Mouse (Mus musculus): ENCODE measurements around the gene Rab43.
A peak's percentile ranks its signal among the peaks of the same experiment; 100 is the strongest.

Gene Rab43

DNA sequence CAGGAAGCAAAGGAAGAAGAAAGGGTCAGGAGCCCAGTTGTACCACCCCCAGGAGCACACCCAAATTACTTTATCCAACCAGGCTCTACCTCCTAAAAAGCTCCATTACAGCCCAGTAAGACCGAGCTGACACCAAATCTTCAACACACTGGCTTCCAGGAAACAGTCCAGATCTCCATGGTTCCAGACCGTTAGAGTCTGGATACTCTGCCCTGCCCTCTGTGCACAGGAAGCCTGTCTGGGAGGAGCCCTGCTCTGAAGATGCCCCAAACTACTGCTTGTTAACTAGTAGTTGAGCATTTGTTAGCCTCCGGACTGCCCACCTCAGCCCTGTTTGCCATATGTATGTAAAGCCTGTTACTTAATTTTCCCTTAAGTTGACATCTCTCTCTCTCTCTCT, 65.9 kb downstream of the Rab43 start:
- DNase-seq = peak; percentile 46

DNA sequence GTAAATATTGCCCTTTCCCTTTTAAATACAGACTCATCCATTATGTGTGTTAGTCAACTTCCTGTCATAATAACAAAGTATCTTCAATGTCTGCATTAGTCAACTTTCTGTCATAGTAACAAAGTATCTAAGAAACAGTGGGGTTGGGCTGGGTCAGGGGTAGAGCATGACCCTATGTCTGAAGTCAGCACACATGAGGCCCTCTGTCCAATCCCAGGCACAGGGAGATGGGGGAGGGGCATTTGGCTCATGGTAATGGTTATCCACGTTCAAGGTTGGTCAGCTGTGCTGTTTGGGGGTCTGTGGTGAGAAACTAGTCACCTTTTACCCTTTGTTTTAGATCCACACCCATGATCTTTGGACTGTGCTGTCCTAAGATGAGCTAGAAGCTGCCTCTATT, 66.7 kb downstream of the Rab43 start:
- DNase-seq = no peak

DNA sequence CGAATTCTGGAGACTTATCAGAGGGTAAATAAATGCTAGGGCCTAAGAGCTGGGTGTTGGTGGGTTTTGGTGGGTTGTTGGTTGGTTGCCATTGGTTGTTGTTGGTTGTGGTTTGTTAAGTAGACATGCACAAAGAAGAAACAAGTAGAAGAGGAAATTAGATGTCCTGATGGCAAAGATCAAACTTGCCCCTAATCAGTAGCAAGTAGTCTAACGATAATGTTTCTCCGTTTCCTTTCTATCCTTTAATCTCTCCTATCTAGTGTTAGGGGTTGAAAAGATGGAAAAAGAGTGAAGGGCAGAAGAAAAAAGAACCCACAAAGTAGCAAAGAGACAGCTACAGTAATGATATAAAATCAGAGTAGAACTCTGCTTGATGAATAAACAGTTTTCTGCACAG, 67.3 kb downstream of the Rab43 start:
- no peak for DNase-seq

DNA sequence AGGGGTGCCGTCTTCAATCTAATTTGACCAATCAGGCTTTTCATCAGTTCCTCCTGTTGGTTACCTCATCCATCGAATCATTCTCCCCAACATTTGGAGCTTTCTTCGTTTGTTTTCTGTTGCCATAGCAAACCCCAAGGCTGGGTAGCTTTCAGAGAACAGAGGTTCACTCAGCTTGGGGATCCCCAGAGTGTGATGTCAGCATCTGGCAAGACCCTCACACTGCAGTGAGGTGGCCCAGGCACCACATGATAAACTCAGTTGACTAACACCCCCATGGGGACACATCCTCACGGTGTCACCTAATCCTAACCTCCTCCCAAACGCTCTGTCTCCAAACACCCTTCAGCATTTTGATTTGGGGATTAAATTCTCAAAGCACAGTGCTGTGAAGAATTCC, 68.7 kb downstream of the Rab43 start:
- DNase-seq = no peak

DNA sequence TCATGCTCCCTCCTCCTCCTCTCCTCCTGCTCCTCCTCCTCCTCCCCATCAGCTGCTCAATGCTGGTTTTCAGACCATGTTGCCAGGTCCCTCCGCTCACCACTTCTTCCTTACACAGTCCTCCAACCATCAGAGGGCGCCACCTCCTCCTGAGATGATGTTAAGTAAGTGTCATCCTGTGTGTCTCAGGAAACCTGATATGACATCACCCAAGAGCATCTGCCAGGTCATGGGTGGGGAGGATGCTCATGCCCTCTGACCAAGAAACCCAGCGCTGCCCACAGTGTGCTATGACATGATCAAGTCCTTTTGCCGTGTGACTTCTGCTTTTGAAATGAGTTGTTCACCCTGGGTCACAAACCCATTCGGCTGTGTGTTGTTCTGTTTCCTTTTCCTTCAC, 69.2 kb downstream of the Rab43 start:
- DNase-seq = peak; percentile 71

DNA sequence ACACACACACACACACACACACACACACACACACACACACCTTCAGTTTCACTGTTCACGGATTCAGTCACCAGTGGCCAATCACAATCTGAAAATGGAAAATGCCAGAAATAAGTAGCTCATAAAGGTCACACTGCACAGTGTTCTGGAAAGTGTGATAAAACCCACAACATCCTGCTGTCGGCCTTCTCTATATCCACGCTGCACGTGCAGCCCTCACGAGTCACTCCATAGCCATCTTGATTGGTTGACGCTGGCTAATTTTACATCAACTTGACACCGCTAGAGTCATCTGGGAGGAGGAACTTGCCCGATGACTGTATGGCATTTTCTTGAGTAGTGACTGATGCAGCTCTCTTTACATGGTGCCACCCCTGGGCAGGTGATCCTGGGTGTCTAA, 70.0 kb downstream of the Rab43 start:
- DNase-seq = no peak

- peak; percentile 68 for DNase-seq
These were observed 71.5 kb downstream of the Rab43 start for GRCm38 (mm10) chr6:87740496-87740895.

DNA sequence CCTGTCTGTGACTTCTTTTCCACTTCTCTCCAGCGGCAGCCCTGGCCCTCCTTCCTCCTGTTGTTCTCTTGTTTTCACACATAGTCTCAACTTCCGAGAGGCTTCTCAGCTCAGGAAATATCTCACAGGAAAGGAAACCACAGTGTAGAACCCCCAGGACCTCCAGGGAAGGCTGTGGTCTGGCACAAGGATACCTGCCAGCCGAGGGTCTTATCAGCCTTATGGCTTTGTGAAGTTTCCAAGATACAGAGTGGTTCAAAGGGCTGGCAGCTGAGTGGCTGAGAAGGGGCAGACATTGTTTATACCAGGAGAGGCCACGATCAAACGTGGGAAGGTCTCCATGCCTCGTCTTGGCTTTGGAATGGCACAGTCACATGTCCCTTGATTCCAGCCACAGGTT, 72.1 kb downstream of the Rab43 start:
- DNase-seq = no peak
